Mouse (Mus musculus): ENCODE data around the gene Fut11. TPM values are rescaled to one million over a fixed set of nuclear protein-coding genes. Genes with fewer than 3 reads are reported as not detected.
"Not testable (repeated sequence)": the region's sequence is repeated elsewhere in the genome, so short reads cannot be mapped to it uniquely, and the experiment has no call there.

Gene Fut11
- polyA plus RNA-seq, 3 experiments from 2014 or later = 4.9 to 6.5 (median 6.3) TPM

DNA sequence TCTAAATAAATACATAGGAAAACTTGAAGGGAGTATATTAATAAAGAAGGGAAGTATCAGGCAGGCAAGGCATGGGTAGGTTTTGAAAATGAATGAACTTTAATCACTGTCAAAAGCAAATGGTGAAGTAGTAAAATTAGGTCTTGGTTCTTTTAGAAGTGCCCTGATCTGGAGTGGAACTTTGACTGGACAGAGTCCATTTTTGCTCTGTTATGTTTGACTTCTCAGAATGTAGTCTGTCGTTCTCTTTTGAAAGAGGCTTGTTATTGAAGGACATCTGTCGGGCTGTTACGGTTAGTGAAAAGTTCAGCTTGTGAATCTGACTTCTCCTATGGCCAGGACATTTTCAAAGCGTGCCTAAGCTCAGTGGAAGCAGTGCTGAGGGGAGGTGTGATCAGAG is 16.9 kb upstream of the Fut11 start:
- ATAC-seq = no peak

DNA sequence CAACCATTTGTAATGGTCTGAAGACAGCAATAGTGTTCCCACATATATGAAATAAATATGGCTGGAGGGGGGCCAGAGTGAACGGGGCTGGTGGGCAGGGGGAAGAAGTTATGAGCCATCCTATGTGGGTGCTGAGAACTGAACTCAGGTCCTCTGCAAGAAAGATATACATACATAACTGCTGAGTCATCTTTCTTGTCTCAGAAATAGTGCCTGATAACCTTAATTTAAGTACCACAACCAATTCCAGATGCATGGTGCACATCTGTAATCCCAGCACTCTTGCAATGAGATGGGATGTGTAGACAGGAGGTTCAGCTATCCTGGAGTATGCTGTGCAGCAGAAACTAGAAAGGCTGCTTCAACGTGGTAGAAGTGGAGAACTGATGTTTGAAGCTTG is 13.0 kb upstream of the Fut11 start:
- ATAC-seq = no peak

DNA sequence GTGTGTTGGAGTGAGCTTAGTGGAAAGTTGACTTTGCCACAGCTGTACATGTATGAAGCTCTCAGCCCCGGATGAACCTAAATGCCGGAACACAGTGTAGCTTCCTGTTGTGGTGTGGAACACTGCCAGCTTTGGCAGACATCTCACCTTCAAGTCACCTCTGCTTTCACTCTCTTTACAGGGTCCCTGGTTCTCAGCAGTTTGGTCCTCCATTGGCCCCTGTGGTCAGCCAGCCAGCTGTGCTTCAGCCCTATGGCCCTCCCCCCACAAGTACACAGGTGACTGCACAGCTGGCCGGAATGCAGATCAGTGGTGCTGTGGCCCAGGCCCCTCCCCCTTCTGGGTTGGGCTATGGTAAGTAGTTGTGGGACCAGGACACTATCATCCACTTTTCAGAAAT is 12.3 kb upstream of the Fut11 start:
- peak; percentile 98 for ATAC-seq

DNA sequence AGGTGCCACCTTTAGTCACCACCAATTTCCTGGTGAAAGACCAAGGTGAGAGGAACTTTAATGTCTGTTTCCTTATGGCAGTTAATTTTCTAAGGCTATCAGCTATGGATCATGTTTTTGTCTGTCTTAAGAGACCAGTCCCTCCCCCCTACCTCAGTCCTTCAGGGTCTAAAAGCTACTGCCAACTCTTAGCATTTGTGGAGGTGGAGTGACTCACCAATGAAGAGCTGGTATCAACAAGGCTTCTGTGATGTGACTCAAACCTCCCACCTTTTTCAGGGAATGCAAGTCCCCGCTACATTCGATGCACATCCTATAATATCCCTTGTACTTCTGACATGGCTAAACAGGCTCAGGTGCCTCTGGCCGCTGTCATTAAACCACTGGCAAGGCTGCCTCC is 8.2 kb upstream of the Fut11 start:
- no peak for ATAC-seq

DNA sequence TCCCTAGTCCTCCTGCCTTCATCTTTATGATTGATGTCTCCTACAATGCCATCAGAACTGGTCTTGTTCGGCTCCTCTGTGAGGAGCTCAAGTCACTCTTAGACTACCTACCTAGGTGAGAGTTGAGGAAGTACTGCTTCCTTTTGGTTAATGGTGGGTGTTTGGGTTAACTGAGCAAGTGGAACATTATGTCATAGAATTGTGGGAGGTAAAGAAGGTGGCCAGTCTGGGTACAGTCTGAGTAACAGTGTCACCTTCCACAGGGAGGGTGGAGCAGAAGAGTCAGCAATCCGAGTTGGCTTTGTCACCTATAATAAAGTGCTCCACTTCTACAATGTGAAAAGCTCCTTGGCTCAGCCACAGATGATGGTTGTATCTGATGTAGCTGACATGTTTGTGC is 5.8 kb upstream of the Fut11 start:
- peak; percentile 77 for ATAC-seq

DNA sequence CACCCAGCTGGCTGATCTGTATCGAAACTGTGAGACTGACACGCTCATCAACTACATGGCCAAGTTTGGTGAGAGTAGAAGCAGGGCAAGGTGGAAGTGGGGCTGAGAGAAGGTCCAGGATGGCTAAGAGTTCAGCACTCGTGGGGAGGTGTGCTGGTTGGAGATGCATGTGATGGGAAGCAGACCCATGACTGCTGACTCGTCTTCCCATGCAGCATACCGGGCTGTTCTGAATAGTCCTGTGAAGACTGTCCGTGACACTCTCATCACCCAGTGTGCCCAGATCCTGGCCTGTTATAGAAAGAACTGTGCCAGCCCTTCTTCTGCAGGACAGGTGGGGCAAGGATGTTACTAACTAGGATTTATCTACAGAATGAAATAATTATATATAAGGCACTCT is 3.0 kb upstream of the Fut11 start:
- no peak for ATAC-seq

DNA sequence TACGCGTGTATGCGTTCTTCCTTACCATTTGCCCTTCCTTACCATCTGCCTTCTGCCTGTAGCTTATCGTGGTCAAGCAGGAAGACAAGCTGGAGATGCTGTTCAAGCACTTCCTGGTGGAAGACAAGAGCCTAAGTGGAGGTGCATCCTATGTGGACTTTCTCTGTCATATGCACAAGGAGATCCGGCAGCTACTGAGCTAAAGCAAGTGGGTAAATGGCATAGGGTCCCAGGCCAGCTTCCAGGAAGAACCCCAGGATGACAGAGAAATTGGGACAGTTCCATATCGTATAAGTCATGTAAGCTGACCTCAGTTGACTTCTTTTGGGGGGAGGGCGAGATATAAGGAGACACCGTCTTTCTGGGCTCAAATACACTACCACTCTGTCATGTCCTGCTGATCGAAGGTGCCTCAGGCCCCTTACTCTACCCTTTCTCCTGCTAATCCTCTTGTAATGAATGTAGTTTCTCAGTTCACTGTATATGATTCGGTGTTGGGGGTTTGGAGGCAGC is 1.1 kb upstream of the Fut11 start:
- no peak for ATAC-seq

DNA sequence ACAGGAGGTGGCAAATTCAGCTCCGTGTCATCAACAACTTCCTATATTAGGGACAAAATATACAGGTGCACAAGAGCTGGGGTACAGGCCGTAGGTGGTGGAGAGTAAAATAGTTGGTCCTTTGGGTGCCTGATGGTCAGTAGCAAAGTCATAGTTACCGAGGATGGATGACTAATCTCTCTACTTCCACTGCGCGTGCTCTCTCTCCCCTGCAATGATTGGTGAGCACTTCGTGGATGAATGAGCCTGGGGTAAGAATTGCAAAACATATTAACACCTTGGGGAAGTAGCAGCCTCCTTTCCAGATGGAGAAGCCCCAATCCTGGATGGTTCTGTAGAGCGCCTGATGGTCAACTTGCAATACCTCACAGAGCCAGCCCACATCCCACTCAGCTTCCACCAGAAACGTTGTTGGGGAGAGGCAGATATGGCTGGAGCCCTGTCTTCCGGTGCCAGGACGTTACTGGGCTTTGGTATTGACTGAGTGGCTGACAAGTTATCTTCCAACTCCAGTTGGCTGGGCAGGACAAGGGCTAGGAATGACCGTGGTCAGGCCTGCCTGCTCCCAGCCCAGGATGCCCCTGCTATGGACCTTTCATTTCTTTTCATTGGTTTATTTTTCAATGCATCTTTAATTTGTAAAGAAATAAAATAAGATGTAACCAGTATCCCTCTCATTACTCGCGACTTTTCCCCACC is 434 bp upstream of the Fut11 start:
- no peak for ATAC-seq

DNA sequence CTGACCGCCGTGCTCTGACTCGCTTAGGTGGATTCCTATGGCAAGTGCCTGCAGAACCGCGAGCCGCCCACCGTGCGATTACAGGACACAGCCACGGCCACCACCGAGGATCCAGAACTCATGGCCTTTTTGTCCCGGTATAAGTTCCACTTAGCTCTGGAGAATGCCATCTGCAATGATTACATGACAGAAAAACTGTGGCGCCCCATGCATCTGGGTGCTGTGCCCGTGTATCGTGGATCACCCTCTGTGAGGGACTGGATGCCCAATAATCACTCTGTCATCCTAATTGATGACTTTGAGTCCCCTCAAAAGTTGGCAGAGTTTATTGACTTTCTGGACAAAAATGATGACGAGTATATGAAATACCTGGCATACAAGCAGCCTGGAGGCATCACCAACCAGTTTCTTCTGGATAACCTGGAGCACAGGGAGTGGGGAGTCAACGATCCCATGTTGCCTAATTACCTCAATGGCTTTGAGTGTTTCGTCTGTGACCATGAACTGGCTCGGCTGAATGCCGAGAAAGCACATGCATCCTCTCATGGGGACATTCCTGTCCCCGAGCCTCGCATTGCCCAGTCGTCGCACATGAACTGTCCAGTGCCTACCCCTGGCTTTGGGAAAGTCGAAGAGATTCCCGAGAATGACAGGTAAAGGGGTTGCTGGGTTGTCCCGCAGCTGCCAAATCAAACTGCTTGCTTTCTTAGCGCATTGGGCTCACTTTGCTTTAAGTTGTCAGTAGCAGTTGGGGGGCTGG is 1.2 kb downstream of the Fut11 start:
- ATAC-seq = no peak

DNA sequence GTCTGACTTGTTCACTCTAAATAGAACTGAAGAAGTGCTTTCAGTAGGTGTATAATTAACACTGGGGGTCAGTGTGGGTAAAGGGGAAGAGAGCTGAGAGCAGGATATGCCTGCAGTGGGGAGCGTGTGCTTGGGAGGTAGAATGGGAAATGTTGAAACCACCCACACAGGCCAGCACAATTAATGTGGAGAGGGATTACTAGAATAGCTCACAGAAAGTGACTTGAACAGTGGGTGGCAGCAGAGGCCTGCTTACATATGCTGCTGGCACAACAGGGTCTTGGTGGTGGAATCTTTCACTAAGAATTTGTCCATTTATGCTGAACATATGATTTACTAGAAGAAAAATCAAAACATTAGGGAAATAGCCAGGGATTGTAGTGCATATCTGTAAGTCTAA is 2.2 kb downstream of the Fut11 start:
- no peak for ATAC-seq

DNA sequence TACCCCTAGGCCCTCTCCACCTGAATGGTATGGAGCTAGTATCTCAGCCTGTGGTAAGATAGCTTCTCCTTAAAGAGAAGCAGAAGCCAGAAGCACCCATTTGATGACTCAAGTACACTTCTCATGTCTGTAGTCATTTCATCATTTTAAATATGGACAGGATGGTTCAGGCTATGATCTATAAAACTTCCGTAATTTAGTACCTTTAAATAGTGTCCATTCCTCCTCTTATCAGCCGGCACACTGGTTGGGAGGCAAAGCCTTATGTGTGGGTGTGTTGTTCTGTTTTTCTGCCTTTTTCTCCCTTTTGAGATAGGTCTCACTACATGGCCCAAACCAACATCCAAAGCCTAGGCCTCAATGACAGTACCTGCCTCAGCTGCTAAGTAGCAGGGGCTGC is 3.7 kb downstream of the Fut11 start:
- no peak for ATAC-seq

DNA sequence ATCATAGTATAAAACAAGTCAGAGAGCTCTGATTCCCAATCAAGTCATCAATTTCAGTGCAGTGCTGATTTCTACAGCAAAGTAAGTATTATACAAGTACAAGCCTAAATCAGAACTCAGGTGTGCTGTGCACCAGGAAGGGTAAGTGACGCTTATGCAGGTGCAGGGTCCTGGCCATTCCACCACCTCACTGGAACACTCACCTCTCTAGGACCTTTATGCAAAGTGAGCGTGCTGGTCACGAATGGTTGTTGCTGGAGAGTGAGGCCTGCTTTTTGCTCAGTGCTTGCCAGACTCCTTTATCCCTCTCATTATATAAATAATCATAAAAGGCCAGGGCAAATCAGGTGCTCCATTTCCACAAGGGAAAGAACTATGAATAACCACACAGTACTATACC is 5.6 kb downstream of the Fut11 start:
- no peak for ATAC-seq

DNA sequence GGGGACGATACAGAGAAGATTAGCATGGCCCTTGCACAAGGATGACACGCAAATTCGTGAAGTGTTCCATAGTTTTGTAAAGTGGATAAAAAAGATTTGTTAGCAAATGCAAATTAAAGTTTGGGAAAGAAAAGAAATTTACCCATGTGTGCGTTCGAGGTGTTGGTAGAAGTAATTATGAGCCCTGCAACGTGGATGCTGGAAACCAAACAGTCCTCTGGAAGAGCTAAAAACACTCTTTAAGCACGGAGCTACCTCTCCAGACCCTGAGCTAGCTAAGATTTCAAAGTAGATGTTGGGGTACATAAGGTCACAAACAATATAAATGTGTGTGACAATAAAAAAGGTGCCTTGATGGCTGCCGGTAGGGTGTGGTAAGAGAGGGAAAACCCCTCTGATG is 6.8 kb downstream of the Fut11 start:
- no peak for ATAC-seq

DNA sequence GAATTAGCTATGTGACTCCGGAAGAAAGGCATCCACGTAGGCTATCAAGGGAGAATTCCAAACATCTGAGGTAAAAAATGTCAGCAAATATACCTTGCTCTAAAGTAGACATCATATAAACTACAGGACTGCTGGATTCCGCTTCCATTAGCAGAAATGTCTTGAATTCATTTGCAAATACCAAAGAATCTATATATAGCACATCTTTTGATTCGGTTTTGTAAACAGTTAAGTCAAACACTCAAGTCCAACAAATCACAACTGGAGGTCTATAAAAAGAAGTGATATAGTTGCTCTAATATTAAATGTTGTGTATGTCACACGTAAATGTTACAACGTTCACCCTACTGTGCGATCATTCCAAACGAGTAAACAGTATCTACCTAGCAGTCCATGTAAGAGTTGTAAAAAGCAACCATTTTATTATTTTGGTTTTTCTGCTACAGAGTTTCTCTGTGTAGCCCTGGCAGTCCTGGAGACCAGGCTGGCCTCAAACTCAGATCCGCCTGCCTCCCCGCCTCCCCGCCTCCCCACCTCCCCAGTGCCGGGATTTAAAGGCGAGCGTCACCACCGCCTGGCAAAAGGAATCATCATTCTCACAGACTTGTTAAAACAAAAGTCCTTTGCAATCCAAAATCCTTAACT is 7.5 kb downstream of the Fut11 start:
- no peak for ATAC-seq

DNA sequence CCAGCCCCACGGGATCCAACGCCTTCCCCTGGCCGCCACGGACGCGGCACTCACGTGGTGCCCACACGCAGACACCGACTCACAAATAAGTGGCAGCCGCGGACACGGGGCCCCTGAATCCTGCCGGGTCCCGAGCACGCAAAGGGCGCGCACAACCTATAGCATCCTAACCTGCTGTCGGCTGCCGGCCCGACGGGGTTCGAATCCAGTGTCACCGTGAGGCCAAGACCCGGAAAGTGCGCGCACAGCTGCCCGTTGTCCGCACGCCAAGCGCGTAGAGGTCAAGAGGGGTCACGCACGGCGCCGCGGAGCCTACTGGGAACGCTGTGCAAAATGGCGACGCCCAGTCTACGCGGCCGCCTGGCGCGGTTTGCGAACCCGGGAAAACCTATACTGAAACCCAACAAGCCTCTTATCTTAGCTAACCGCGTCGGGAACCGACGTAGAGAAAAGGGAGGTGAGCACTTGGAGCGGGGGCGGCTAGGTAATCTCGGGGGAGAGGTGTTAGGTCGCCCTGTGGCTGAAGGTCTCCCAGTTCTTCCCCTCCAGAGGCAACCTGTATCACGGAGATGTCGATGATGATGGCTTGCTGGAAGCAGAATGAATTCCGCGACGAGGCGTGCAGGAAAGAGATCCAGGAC is 8.1 kb downstream of the Fut11 start, which contains the start of gene Chchd1:
Chchd1 (plus strand) TSS at position 266 of the 641 bp plus-strand sequence.
- peak; percentile 65 for ATAC-seq

DNA sequence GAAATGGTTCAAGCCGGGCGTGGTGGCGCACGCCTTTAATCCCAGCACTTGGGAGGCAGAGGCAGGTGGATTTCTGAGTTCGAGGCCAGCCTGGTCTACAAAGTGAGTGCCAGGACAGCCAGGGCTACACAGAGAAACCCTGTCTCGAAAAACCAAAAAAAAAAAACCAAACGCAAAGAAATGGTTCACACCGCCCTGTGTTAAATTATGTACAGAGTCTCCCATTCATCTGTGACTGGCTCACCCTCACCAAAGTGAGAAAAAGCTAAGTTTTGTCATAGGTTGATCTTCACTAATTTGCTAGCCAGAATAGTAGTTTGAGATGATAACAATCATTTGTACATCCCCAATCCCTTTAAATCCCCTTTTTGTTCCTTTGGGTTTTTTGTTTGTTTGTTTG is 8.7 kb downstream of the Fut11 start:
- ATAC-seq = not testable (repeated sequence)

DNA sequence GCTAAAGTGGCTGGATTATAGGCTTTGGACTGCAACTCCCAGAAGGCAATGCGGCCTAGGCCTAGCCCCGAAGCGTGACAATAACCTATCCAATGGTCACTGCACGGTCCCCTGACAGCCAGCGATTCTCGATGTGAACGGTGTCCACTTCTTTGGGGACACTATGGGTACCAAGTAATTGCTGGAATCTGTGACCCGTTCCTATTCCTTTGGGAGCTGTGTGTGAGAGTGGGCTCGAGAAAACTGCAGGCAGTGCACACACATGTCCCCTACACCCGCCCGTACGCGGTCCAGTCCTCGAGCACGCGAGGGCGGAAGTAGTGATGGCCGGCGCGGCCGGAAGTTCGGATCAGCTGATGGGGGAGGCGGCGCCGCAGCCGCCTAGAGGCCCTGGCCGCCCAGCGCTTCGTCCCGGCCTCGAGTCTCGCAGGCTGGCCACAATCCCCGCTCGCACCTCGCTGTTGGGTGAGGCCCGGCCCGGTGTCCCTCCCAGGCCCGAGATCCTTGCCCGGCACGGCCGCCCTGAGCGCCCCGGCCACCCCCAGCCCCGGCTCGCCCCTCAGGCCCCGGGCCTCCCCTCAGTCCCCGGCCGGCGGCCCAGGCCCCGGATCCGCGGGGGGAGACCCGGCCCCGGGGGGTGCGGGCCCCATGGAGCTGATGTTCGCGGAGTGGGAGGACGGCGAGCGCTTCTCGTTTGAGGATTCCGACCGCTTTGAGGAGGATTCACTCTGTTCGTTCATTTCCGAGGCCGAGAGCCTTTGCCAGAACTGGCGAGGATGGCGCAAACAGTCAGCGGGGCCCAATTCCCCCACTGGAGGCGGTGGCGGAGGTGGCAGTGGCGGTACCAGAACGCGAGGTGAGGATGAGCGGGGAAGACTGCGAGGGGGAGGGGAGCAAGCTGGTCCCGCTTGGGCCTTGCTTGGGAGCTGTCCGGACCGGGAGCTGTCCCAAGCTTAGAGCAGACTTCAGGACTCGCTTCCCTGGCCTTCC is 12.7 kb downstream of the Fut11 start, which contains the start of gene Zswim8:
Zswim8 (plus strand) TSS at position 352 of the 990 bp plus-strand sequence.
- ATAC-seq = peak; percentile 56

DNA sequence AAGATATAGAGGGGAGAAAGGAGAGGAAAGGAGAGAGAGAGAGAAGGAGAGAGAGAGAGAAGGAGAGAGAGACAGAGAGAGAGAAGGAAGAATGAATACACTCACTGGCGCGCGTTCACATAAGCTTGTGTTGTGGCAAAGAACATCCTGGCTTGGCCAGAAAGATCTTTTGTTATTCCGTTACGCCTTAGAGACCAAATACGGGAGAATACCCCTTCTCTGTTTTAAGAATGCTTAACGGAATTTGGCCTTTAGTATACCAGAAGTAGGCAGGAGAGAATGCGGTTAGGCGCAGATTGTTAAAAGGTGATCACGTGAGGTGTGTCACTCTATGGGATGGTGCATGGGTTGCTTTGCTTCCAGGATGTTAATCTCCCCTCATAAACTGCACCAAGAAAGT is 13.5 kb downstream of the Fut11 start:
- ATAC-seq = peak; percentile 57

DNA sequence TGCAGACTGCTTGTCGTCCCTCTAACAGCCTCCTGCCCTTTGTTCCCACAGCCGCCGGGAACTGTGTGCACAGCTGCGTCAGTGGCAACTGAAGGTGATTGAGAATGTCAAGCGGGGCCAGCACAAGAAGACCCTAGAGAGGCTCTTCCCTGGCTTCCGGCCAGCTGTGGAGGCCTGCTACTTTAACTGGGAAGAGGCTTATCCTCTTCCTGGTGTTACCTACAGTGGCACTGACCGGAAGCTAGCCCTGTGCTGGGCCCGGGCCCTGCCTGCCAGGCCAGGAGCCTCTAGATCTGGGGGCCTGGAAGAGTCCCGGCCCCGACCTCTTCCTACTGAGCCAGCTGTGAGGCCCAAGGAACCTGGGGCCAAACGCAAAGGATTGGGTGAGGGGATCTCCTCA is 19.1 kb downstream of the Fut11 start:
- ATAC-seq = no peak

DNA sequence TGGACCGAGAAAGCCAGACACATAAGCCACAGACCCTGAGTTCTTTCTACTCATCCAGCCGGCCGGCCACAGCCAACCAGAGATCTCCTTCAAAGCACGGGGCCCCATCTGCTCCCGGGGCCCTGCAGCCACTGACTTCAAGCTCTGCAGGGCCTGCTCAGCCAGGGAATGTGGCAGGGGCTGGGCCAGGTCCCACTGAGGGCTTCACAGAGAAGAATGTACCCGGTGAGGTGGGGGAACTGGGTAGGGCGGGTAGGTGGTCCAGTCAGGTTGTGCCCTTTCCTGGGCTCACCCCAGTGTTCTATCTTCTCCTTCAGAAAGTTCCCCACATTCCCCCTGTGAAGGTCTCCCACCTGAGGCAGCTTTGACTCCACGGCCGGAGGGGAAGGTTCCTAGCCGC is 23.7 kb downstream of the Fut11 start:
- no peak for ATAC-seq

DNA sequence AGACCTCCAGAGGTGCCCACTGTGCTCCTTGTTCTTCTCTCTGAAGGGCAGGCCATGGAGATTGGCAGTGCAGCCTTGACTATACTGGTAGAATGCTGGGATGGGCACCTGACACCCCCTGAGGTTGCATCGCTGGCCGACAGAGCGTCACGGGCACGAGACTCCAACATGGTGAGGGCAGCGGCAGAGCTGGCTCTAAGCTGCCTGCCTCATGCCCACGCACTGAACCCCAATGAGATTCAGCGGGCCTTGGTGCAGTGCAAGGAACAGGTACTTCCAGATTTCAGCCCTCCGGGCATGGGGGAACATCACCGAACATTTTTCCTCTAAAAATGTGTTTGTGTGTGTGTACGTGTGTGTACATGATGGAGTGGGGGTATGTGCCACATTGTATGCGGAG is 25.0 kb downstream of the Fut11 start:
- no peak for ATAC-seq

DNA sequence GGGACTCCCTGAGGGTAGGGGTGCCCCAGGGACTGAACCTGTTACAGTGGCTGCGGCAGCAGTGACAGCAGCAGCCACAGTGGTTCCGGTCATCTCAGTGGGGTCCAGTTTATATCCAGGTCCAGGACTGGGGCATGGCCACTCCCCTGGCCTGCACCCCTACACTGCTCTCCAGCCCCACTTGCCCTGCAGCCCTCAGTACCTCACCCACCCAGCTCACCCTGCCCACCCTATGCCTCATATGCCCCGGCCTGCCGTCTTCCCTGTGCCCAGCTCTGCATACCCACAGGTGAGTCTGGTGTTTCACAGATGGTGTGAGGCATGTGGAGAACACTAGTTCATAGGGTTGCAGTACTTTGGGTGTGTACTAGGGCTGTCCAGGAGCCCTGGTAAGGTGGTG is 26.6 kb downstream of the Fut11 start:
- no peak for ATAC-seq

All from inflammation-experienced regulatory T-cells, adult 6 months (primary cell).